Comparison of ENCODE assay signal across 13 mouse cellular contexts in the genomic region with DNA sequence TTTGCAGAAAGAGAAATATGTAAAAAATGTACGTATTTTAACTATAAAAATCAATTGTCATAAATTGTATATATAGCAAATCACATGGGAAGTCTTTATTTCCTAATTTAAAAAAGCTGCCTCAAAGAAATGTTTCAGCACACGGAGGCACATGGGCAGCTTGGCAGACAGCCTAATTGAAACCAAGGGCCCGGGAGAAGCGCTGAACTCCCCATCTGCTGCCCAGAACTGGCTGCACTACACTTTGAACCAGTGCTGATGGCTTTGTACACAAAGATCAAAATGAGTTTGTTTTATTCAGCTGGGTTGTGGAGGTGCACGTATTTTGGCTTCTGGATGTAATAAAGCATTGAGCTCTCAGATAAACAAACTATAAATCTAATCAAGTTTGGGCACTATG.
A peak's percentile ranks its signal among the peaks of the same experiment; 100 is the strongest.
DNase-seq lines count a peak whose midpoint lies in the region; ATAC-seq lines count a peak whose summit lies in the region.
"Had no signal": no experiment of that assay in that cellular context is flagged by ENCODE, and none has a peak within 500 bp of the region (broad histone marks: within the 10 kb centered on the region; RNA-seq: fewer than 3 reads in every experiment).

No protein-coding gene starts in this region.

- 66% methylated on average over 5 of the region's 5 CpGs for WGBS in midbrain, embryonic 14.5 days
- WGBS in midbrain, embryonic 11.5 days, result 73% methylated on average over 5 of the region's 5 CpGs

- H3K4me3 ChIP-seq in midbrain, embryonic 14.5 days (replicated peaks; ENCODE audit: low read depth, low read length), result no peak overlapping the region
- no peak overlapping the region for H3K4me3 ChIP-seq in midbrain, embryonic 11.5 days (ENCODE audit: low read depth, low read length)
- H3K4me3 ChIP-seq: heart, embryonic 15.5 days; intestine, embryonic 15.5 days had no signal

- H3K9me3 ChIP-seq in midbrain, embryonic 14.5 days (ENCODE audit: control insufficient read depth, low read length), result no peaks in the 10 kb centered on the region
- no peaks in the 10 kb centered on the region for H3K9me3 ChIP-seq in midbrain, embryonic 11.5 days (ENCODE audit: control insufficient read depth, low read length)
- H3K9me3 ChIP-seq: heart, embryonic 15.5 days; intestine, embryonic 15.5 days had no signal

- intact Hi-C loops in gastrocnemius, postnatal 14 days (cut with DNase I; ENCODE audit: low total_unique reads), result no loop called here

- H3K4me1 ChIP-seq in midbrain, embryonic 14.5 days (ENCODE audit: control insufficient read depth, insufficient read depth, low read length), result no peaks in the 10 kb centered on the region
- no peaks in the 10 kb centered on the region for H3K4me1 ChIP-seq in midbrain, embryonic 11.5 days (ENCODE audit: control insufficient read depth, insufficient read depth, low read length)
- H3K4me1 ChIP-seq: heart, embryonic 15.5 days; intestine, embryonic 15.5 days had no signal

- DNase-seq in adrenal gland, postnatal 10 days, result peak; percentile 2
- DNase-seq in adrenal gland, adult (ENCODE audit: inconsistent age in 2 of 2, low spot score in 1 of 2), result no peak
- DNase-seq in midbrain, embryonic 14.5 days, result peak; percentile 46
- DNase-seq in midbrain, embryonic 11.5 days (ENCODE audit: low spot score, missing footprints), result no peak
- peak; percentile 13 for DNase-seq in cerebellum, adult 9-11 months
- peak; percentile 14 for DNase-seq in forelimb bud, embryonic 11.5 days (ENCODE audit: low read depth, low spot score)
- DNase-seq in spleen, postnatal 4 days (ENCODE audit: low spot score in 2 of 2), result no peak
- DNase-seq in gastrocnemius, postnatal 14 days, result no peak
- DNase-seq: gastrocnemius, postnatal 10 days; layer of hippocampus, adult 9-11 months; retina, postnatal 1 day had no signal

- no peak for ATAC-seq in midbrain, embryonic 14.5 days (ENCODE audit: low FRiP score, low TSS enrichment)
- no peak; the same call in 1 of the 2 replicates for ATAC-seq in midbrain, embryonic 11.5 days (ENCODE audit: low FRiP score)
- ATAC-seq: intestine, embryonic 15.5 days had no signal

- H3K36me3 ChIP-seq in midbrain, embryonic 14.5 days (ENCODE audit: control insufficient read depth, insufficient read depth, low read length), result no peaks in the 10 kb centered on the region
- H3K36me3 ChIP-seq in midbrain, embryonic 11.5 days (ENCODE audit: control insufficient read depth, insufficient read depth, low read length), result no peaks in the 10 kb centered on the region
- H3K36me3 ChIP-seq: heart, embryonic 15.5 days; intestine, embryonic 15.5 days had no signal

- no peak overlapping the region for H3K4me2 ChIP-seq in midbrain, embryonic 14.5 days (ENCODE audit: low read length)
- H3K4me2 ChIP-seq in midbrain, embryonic 11.5 days, result no peak overlapping the region
- H3K4me2 ChIP-seq: heart, embryonic 15.5 days; intestine, embryonic 15.5 days had no signal

- no peaks in the 10 kb centered on the region for H3K27me3 ChIP-seq in midbrain, embryonic 14.5 days (ENCODE audit: control insufficient read depth, insufficient read depth, low read length)
- no peaks in the 10 kb centered on the region for H3K27me3 ChIP-seq in midbrain, embryonic 11.5 days (ENCODE audit: control insufficient read depth, insufficient read depth, low read length)
- H3K27me3 ChIP-seq: heart, embryonic 15.5 days; intestine, embryonic 15.5 days had no signal

- H3K27ac ChIP-seq in midbrain, embryonic 14.5 days (replicated peaks; ENCODE audit: low read depth, low read length), result no peak overlapping the region
- H3K27ac ChIP-seq in midbrain, embryonic 11.5 days (ENCODE audit: low read depth, low read length), result no peak overlapping the region
- H3K27ac ChIP-seq: heart, embryonic 15.5 days; intestine, embryonic 15.5 days had no signal

- no peak overlapping the region for H3K9ac ChIP-seq in midbrain, embryonic 14.5 days (replicated peaks; ENCODE audit: low read length)
- H3K9ac ChIP-seq in midbrain, embryonic 11.5 days (ENCODE audit: low read length), result no peak overlapping the region
- H3K9ac ChIP-seq: heart, embryonic 15.5 days; intestine, embryonic 15.5 days had no signal

Comparison
In these comparisons a context has a peak if more than half of its experiments do, and no peak if none do; other contexts are left out.
1. DNase-seq: peak in adrenal gland, postnatal 10 days (single experiment), midbrain, embryonic 14.5 days (single experiment), cerebellum, adult 9-11 months (single experiment) and forelimb bud, embryonic 11.5 days (single experiment); none in adrenal gland, adult (0 of 2), midbrain, embryonic 11.5 days (single experiment), spleen, postnatal 4 days (0 of 2) and gastrocnemius, postnatal 14 days (single experiment).